Mouse (Mus musculus) CH12.LX (cell line): ENCODE data around the gene Aldh3b1. TPM values are rescaled to one million over a fixed set of nuclear protein-coding genes. Genes with fewer than 3 reads are reported as not detected.

Experiments
- DNase-seq: peaks from one replicate; pipeline ENCODE4 v3.0.0-alpha.2; 2013; ENCODE audit errors: extremely low read depth
- H3K27ac ChIP-seq: 2 replicates; pipeline ENCODE4 v1.5.1; 2012; ENCODE audit warnings: low read depth, mild to moderate bottlenecking, control low read depth, moderate library complexity; ENCODE audit not compliant: insufficient read depth
- H3K27me3 ChIP-seq: replicated peaks from 2 replicates; pipeline ENCODE3; 2012; ENCODE audit warnings: inconsistent platforms
- H3K36me3 ChIP-seq, 2 experiments: replicated peaks in 1 of 2; 2 replicates each; pipeline versions ENCODE3 to v1.6.1; 2012; ENCODE audit warnings: inconsistent platforms in 1 of 2, low read length in 1 of 2, mild to moderate bottlenecking in 1 of 2, mixed read lengths in 1 of 2, moderate library complexity in 1 of 2; ENCODE audit not compliant: control insufficient read depth in 1 of 2, insufficient read depth in 1 of 2
- H3K4me1 ChIP-seq, 2 experiments: 2 replicates each; pipeline ENCODE4 v1.6.1; 2012; ENCODE audit warnings: inconsistent platforms in 1 of 2, moderate library complexity in 1 of 2; ENCODE audit not compliant: insufficient read depth in 2 of 2, control insufficient read depth in 1 of 2
- H3K4me2 ChIP-seq: 2 replicates; pipeline ENCODE4 v1.6.1; 2012; ENCODE audit warnings: low read depth, mild to moderate bottlenecking, control low read depth; ENCODE audit not compliant: poor library complexity, insufficient read depth, severe bottlenecking
- H3K4me3 ChIP-seq, 3 experiments: fragments of 150-350 bp in 1 of 3; sonication (generic) in 1 of 3; replicated peaks in 1 of 3; 2 replicates each; pipeline versions ENCODE3 to v1.5.1; 2011 to 2012; ENCODE audit warnings: low read depth in 2 of 3, low read length in 2 of 3, mild to moderate bottlenecking in 2 of 3, moderate library complexity in 2 of 3, control low read depth in 1 of 3, improper control_type of control experiment in 1 of 3, inconsistent platforms in 1 of 3, mixed read lengths in 1 of 3; ENCODE audit not compliant: poor library complexity in 1 of 3
- H3K79me2 ChIP-seq: replicated peaks from 2 replicates; pipeline ENCODE4 v1.6.1; 2012; ENCODE audit warnings: mild to moderate bottlenecking, moderate library complexity; ENCODE audit not compliant: control insufficient read depth, poor library complexity, insufficient read depth, severe bottlenecking; ENCODE audit errors: extremely low read depth
- H3K9ac ChIP-seq: 2 replicates; pipeline ENCODE4 v1.6.1; 2012; ENCODE audit warnings: low read depth, mild to moderate bottlenecking, control low read depth, moderate library complexity; ENCODE audit not compliant: insufficient read depth
- H3K9me3 ChIP-seq: replicated peaks from 2 replicates; pipeline ENCODE3; 2012; ENCODE audit warnings: low read length, inconsistent platforms, mixed read lengths
- CTCF ChIP-seq, 2 experiments: IDR thresholded peaks in 1 of 2; conservative IDR thresholded peaks in 1 of 2; 2 replicates each; pipeline ENCODE4 v1.5.1; 2011 to 2012; ENCODE audit warnings: low read depth in 2 of 2, low read length in 2 of 2, improper control_type of control experiment in 1 of 2, inconsistent platforms in 1 of 2, mild to moderate bottlenecking in 1 of 2, moderate library complexity in 1 of 2
- E2F4 ChIP-seq: IDR thresholded peaks from 2 replicates; pipeline ENCODE4 v1.6.1; 2011; ENCODE audit warnings: low read depth, low read length, improper control_type of control experiment; ENCODE audit not compliant: insufficient replicate concordance
- ETS1 ChIP-seq: conservative IDR thresholded peaks from 2 replicates; pipeline ENCODE4 v1.6.1; 2012; ENCODE audit warnings: low read depth, mild to moderate bottlenecking, inconsistent platforms, low read length, improper control_type of control experiment, moderate library complexity
- HCFC1 ChIP-seq: IDR thresholded peaks from 2 replicates; pipeline ENCODE4 v1.6.1; 2012; ENCODE audit warnings: low read depth, mild to moderate bottlenecking, inconsistent platforms, low read length, improper control_type of control experiment
- JUND ChIP-seq: conservative IDR thresholded peaks from 2 replicates; pipeline ENCODE4 v1.6.1; 2011; ENCODE audit warnings: low read depth, low read length, improper control_type of control experiment
- KAT2A ChIP-seq: IDR thresholded peaks from 2 replicates; pipeline ENCODE4 v1.6.1; 2012; ENCODE audit warnings: low read length, improper control_type of control experiment, inconsistent platforms; ENCODE audit not compliant: insufficient replicate concordance
- MAX ChIP-seq: IDR thresholded peaks from 2 replicates; pipeline ENCODE4 v1.6.1; 2011; ENCODE audit warnings: low read length, improper control_type of control experiment
- MEF2A ChIP-seq: IDR thresholded peaks from 2 replicates; pipeline ENCODE4 v1.6.1; 2014; ENCODE audit warnings: low read depth, mild to moderate bottlenecking, inconsistent platforms, low read length, improper control_type of control experiment, borderline replicate concordance
- MYC ChIP-seq: IDR thresholded peaks from 2 replicates; pipeline ENCODE4 v1.6.1; 2011; ENCODE audit warnings: low read depth, mild to moderate bottlenecking, improper control_type of control experiment, low read length
- NELFE ChIP-seq: IDR thresholded peaks from 2 replicates; pipeline ENCODE4 v1.6.1; 2011; ENCODE audit warnings: low read depth, low read length, improper control_type of control experiment
- NRF1 ChIP-seq: IDR thresholded peaks from 2 replicates; pipeline ENCODE4 v1.6.1; 2014; ENCODE audit warnings: low read depth, mild to moderate bottlenecking, inconsistent platforms, low read length, improper control_type of control experiment, moderate library complexity
- PAX5 ChIP-seq: IDR thresholded peaks from 2 replicates; pipeline ENCODE4 v1.6.1; 2012; ENCODE audit warnings: low read length, inconsistent platforms, mixed read lengths
- POLR2A ChIP-seq: IDR thresholded peaks from 2 replicates; pipeline ENCODE4 v1.6.1; 2011; ENCODE audit warnings: low read depth, mild to moderate bottlenecking, improper control_type of control experiment, low read length
- POLR2AphosphoS2 ChIP-seq: IDR thresholded peaks from 2 replicates; pipeline ENCODE4 v1.6.1; 2011; ENCODE audit warnings: low read depth, low read length, improper control_type of control experiment
- RAD21 ChIP-seq: IDR thresholded peaks from 2 replicates; pipeline ENCODE4 v1.6.1; 2011; ENCODE audit warnings: low read depth, mild to moderate bottlenecking, low read length, improper control_type of control experiment, moderate library complexity
- RCOR1 ChIP-seq: conservative IDR thresholded peaks from 2 replicates; pipeline ENCODE4 v1.6.1; 2012; ENCODE audit warnings: low read depth, mild to moderate bottlenecking, inconsistent platforms, low read length, improper control_type of control experiment
- UBTF ChIP-seq: IDR thresholded peaks from 2 replicates; pipeline ENCODE4 v1.6.1; 2012; ENCODE audit warnings: low read depth, mild to moderate bottlenecking, inconsistent platforms, low read length, improper control_type of control experiment, moderate library complexity
- ZC3H11A ChIP-seq: IDR thresholded peaks from 2 replicates; pipeline ENCODE4 v1.6.1; 2012; ENCODE audit warnings: low read depth, mild to moderate bottlenecking, inconsistent platforms, low read length, improper control_type of control experiment
- ZKSCAN1 ChIP-seq: IDR thresholded peaks from 2 replicates; pipeline ENCODE4 v1.6.1; 2012; ENCODE audit warnings: low read depth, inconsistent platforms, low read length, improper control_type of control experiment, borderline replicate concordance
- ZMIZ1 ChIP-seq: IDR thresholded peaks from 2 replicates; pipeline ENCODE4 v1.6.1; 2012; ENCODE audit warnings: low read depth, mild to moderate bottlenecking, inconsistent platforms, low read length, improper control_type of control experiment
- dilution Hi-C: fragments of 300-500 bp; cut with MboI; formaldehyde crosslinking; loops from 2 replicates; pipeline ENCODE4 v1.14.3; 2020; ENCODE audit warnings: low sequenced_read_pairs; ENCODE audit not compliant: extremely low pct_unique_long_range_greater_than_20kb, extremely low pct_ligation_motif_present
- in situ Hi-C: fragments of 300-500 bp; cut with MboI; formaldehyde crosslinking; loops from 3 replicates; pipeline ENCODE4 v1.14.3; 2019; ENCODE audit warnings: low sequenced_read_pairs, low pct_ligation_motif_present, low pct_unique_long_range_greater_than_20kb, mixed read lengths
- polyA plus RNA-seq: library from polyadenylated mRNA; unstranded; fragments of >175 nt; gene quantifications from 2 replicates; pipeline ENCODE4 v1.2.1, GENCODE M21; 2012; ENCODE audit warnings: low read depth; ENCODE audit not compliant: insufficient read length
- total RNA-seq, 2 experiments: library from RNA; depleted of rRNA; stranded (reverse); fragments of 300-350 nt in 1 of 2; fragments of >200 nt in 1 of 2; gene quantifications; 2 replicates each; pipeline ENCODE4 v1.2.3; 2012 to 2014

The Aldh3b1 gene
- total and polyA plus RNA-seq, 3 experiments = 5.9 to 8.1 (median 8.1) TPM

GRCm38 (mm10) chr19:3884325-3884990 is 45.1 kb downstream of the Aldh3b1 start:
- Histone ChIP-seq H3K27me3 (no peaks in the 10 kb centered on the region), H3K9ac (no peak overlapping the region), H3K9me3 (no peaks in the 10 kb centered on the region), H3K4me2 (no peak overlapping the region), H3K27ac (no peak overlapping the region), H3K79me2 (no peaks in the 10 kb centered on the region), H3K4me1 (peaks cover 0 to 7% of the 10 kb centered on the region in 2 experiments; a peak in 2 of 4 replicates), H3K4me3 (no peak overlapping the region), H3K36me3 (peaks cover 15 to 52% of the 10 kb centered on the region in 2 experiments)
- DNase-seq = no peak
- in situ Hi-C loops = no loop called here
- TF ChIP-seq HCFC1 = no peak
- no peak for TF ChIP-seq UBTF
- no peak for TF ChIP-seq PAX5
- TF ChIP-seq ZMIZ1 = no peak
- dilution Hi-C loops = no loop called here

DNA sequence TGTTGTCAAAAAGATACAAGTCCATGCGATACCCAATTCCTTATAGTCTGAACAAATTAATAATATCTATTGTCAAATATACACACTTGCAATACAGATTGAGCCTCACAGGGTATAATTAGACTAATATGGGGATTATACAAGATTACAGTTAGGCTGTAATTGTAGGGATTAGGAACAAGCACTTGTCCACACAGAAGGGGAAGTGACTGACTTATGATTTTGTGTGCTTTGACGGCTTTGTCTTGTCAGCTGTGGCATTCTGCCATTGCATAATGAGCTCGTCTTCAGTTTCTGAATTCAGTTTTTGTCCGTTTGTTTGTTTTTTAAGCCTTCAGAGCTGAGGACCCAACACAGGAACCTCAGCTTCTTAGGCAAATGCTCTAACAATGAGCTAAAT is 47.4 kb downstream of the Aldh3b1 start:
- in situ Hi-C loops = no loop called here
- no peak overlapping the region for H3K4me2 ChIP-seq
- H3K27ac ChIP-seq = no peak overlapping the region
- no peaks in the 10 kb centered on the region for H3K79me2 ChIP-seq
- DNase-seq = no peak
- no peak for TF ChIP-seq JUND
- TF ChIP-seq RCOR1 = no peak
- TF ChIP-seq ZKSCAN1 = no peak
- no peak for TF ChIP-seq CTCF (conservative IDR thresholded peaks at IDR 0.05 in 1 of 2, IDR thresholded peaks at IDR 0.05 in 1 of 2; ENCODE audit: low read depth in 2 of 2, low read length in 2 of 2)
- TF ChIP-seq PAX5 = no peak
- no peak for TF ChIP-seq POLR2AphosphoS2
- TF ChIP-seq ZC3H11A = no peak
- TF ChIP-seq NRF1 = no peak
- TF ChIP-seq E2F4 = no peak
- no peak for TF ChIP-seq POLR2A
- no peak for TF ChIP-seq HCFC1
- TF ChIP-seq NELFE = no peak
- no peak for TF ChIP-seq ZMIZ1
- TF ChIP-seq MAX = no peak
- no peak for TF ChIP-seq KAT2A
- TF ChIP-seq ETS1 = no peak
- no peak for TF ChIP-seq RAD21
- no peak for TF ChIP-seq MYC
- no peak for TF ChIP-seq MEF2A
- H3K9me3 ChIP-seq = no peaks in the 10 kb centered on the region
- H3K4me3 ChIP-seq = no peak overlapping the region
- H3K9ac ChIP-seq = no peak overlapping the region
- H3K36me3 ChIP-seq = peaks cover 11 to 41% of the 10 kb centered on the region in 2 experiments
- H3K4me1 ChIP-seq = peaks cover 0 to 7% of the 10 kb centered on the region in 2 experiments; a peak in 2 of 4 replicates
- dilution Hi-C loops = no loop called here
- H3K27me3 ChIP-seq = no peaks in the 10 kb centered on the region
